Mouse (Mus musculus) neural tube, embryonic 14.5 days (tissue): ENCODE measurements around the gene Ddi2. TPM values are rescaled to one million over a fixed set of nuclear protein-coding genes. Genes with fewer than 3 reads are reported as not detected.
A peak's percentile ranks its signal among the peaks of the same experiment; 100 is the strongest.

Source experiments
- ATAC-seq: fragments of 200-750 bp; cut with Nextera tagmentation; 2 replicates; pipeline ENCODE4 v1.8.0; 2017; ENCODE audit warnings: low read depth, mild to moderate bottlenecking, moderate TSS enrichment, moderate library complexity
- H3K27ac ChIP-seq: fragments of 300-500 bp; sonication (generic); 2 replicates; pipeline ENCODE4 v1.5.1; 2014; ENCODE audit warnings: low read depth, mild to moderate bottlenecking, control low read depth, low read length, moderate library complexity, mixed read lengths
- H3K27me3 ChIP-seq: fragments of 300-500 bp; sonication (generic); 2 replicates; pipeline ENCODE4 v1.6.1; 2014; ENCODE audit warnings: low read length; ENCODE audit not compliant: control insufficient read depth, insufficient read depth
- H3K36me3 ChIP-seq: fragments of 300-500 bp; sonication (generic); 2 replicates; pipeline ENCODE4 v1.6.1; 2014; ENCODE audit warnings: low read length, mixed read lengths; ENCODE audit not compliant: control insufficient read depth, insufficient read depth
- H3K4me1 ChIP-seq: fragments of 300-500 bp; sonication (generic); 2 replicates; pipeline ENCODE4 v1.6.1; 2014; ENCODE audit warnings: low read length; ENCODE audit not compliant: control insufficient read depth, insufficient read depth
- H3K4me2 ChIP-seq: fragments of 300-500 bp; sonication (generic); 2 replicates; pipeline ENCODE4 v1.6.1; 2014; ENCODE audit warnings: mild to moderate bottlenecking, low read depth, low read length, control low read depth
- H3K4me3 ChIP-seq: fragments of 300-500 bp; sonication (generic); 2 replicates; pipeline ENCODE4 v1.5.1; 2014; ENCODE audit warnings: low read depth, low read length, control low read depth, mixed read lengths
- H3K9ac ChIP-seq: fragments of 300-500 bp; sonication (generic); replicated peaks from 2 replicates; pipeline ENCODE4 v1.6.1; 2014; ENCODE audit warnings: low read depth, mild to moderate bottlenecking, control low read depth, low read length, mixed read lengths
- H3K9me3 ChIP-seq: fragments of 300-500 bp; sonication (generic); 2 replicates; pipeline ENCODE4 v1.6.1; 2016; ENCODE audit warnings: low read length; ENCODE audit not compliant: control insufficient read depth
- WGBS: fragments of 180-500 bp; shearing (Covaris S2); extraction: QIAGEN DNeasy Blood & Tissue Kit; methylation state at CpG from one replicate; pipeline ENCODE4 v1.1.7; 2014; 5-methylcytosine and 5-hydroxymethylcytosine counted together
- polyA plus RNA-seq: library from polyadenylated mRNA; unstranded; fragments of >200 nt; fragmentation: Nextera tagmentation; extraction: Ambion mirVana; gene quantifications from 2 replicates; pipeline ENCODE4 v1.2.1, GENCODE M21; 2014

Gene Ddi2
- polyA plus RNA-seq, 1 experiment from 2014 or later: 11.5 TPM

DNA sequence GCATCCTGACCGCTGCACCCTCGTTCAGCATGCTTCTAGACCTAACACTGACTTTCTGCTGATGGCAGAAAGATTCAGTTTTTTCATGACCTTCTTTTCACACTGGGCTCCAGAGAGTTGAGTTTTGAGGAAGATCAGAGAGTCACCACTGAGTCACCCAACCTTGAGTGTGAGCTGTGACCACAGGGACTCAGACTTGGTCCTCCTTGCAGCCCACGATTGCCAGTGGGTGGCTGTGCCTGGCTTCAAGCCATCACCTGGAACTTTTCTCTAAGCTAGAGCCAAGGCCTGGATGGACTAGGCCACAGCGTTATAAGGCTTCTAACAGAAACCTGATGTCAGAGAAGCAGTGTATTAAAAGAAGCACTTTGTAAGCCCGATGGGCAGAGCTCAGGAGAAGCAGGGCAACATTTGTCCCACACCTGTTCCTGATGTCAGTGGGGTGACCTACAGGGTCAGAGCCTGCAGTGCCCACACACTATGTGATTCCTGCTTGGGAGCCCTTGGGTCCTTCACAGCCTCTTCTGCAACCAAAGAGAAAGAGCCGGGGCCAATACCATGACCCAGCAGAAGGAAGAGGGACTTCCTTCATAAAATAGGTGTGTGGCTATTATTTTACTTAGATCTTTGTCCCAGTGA, 64.3 kb downstream of the Ddi2 start:
- Histone ChIP-seq H3K4me2 (no peak overlapping the region), H3K4me1 (peaks cover 10% of the 10 kb centered on the region; the same call in 1 of the 2 replicates), H3K27me3 (no peaks in the 10 kb centered on the region), H3K4me3 (no peak overlapping the region), H3K36me3 (peaks cover 4% of the 10 kb centered on the region), H3K27ac (no peak overlapping the region), H3K9ac (no peak overlapping the region), H3K9me3 (no peaks in the 10 kb centered on the region)
- 95% methylated on average over 6 of the region's 6 CpGs for WGBS
- ATAC-seq: no peak

DNA sequence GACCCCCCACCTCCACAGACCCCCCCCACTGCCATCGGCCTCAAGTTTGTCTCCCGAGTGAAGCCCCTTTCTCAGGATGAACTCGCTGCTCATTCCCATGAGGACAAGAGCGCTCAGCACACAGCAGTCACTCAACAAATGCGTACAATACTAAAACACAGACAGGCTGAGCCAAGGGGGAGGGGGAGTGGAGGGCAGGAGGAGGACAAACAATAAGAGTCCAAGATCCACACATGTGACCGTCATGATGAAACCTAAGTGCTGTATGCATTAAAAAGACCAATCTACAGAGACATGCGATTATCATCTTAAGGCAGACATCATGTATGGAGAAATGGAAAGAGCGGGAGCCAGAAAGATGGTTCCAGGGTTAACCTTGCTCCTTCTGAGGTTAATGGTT, 66.3 kb downstream of the Ddi2 start:
- Histone ChIP-seq H3K4me3 (no peak overlapping the region), H3K27ac (no peak overlapping the region), H3K4me1 (0 out of 2 replicates have a peak, but pooled peaks cover 4% of the 10 kb centered on the region), H3K4me2 (no peak overlapping the region), H3K9ac (no peak overlapping the region), H3K36me3 (peaks cover 4% of the 10 kb centered on the region), H3K27me3 (no peaks in the 10 kb centered on the region), H3K9me3 (no peaks in the 10 kb centered on the region)
- whole genome bisulfite sequencing: 72% methylated on average over 8 of the region's 8 CpGs
- ATAC-seq: no peak

DNA sequence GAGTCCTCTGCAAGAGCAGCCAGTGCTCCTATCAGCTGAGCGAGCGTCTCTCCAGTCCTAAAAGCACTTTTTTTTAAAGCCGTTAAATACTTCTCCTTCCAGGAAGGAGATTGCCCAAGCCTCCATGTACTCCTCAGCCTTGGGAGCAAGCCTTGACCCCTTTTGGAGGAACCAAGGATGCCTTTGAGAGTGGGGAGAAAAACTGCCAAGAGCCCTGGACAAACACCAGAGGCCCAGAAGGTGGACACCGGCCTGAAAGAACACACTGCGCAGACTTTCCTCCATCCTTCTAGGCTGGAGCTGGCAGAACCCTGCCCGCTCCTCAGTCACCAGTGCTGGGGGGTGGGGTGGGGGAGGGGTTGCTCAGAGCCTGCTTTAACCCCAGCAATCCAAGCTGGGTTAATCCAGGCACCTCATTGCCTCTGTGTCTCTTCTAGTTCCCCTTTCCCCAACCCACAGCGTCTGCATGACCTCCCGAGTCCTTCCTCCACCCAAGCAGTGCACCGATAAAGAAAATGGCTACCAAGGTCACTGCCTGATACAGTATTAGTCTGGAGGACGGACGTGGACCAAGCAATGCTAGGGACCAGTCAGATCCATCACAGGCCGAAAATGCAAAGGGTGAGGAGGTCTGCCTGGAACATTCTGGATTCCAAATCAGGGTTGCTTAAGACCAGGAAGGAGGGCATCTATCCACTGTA, 67.2 kb downstream of the Ddi2 start:
- Histone ChIP-seq H3K4me3 (no peak overlapping the region), H3K4me1 (0 out of 2 replicates have a peak, but pooled peaks cover 4% of the 10 kb centered on the region), H3K27ac (no peak overlapping the region), H3K4me2 (no peak overlapping the region), H3K27me3 (no peaks in the 10 kb centered on the region), H3K36me3 (peaks cover 4% of the 10 kb centered on the region), H3K9me3 (no peaks in the 10 kb centered on the region), H3K9ac (no peak overlapping the region)
- WGBS: 90% methylated on average over 12 of the region's 12 CpGs
- ATAC-seq: no peak

DNA sequence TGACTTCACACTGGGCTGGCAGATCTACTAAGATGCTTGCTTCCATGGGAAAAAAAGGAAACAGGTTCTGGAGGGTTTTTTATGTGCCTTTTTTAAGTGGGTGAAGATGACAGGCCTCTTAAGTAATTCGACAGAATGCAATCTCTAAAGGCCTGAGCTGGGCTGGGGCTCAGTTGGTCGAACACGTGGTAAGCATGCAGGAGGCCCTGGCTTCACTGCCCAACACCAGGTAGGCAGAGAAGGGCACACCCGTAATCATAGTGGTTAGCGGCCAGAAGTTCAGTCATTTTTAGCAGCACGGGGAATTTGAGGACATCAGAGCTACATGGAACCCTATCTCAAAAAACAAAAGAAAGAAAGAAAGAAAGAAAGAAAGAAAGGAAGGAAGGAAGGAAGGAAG, 68.7 kb downstream of the Ddi2 start:
- Histone ChIP-seq H3K36me3 (peaks cover 4% of the 10 kb centered on the region; the same call in 1 of the 2 replicates), H3K27me3 (no peaks in the 10 kb centered on the region), H3K4me1 (peaks cover 6% of the 10 kb centered on the region; the same call in 1 of the 2 replicates), H3K4me2 (no peak overlapping the region), H3K9me3 (no peaks in the 10 kb centered on the region), H3K9ac (no peak overlapping the region), H3K27ac (peak overlapping the region; percentile 34; the same call in 1 of the 2 replicates), H3K4me3 (no peak overlapping the region)
- ATAC-seq: no peak
- WGBS: 84% methylated on average over 6 of the region's 6 CpGs

DNA sequence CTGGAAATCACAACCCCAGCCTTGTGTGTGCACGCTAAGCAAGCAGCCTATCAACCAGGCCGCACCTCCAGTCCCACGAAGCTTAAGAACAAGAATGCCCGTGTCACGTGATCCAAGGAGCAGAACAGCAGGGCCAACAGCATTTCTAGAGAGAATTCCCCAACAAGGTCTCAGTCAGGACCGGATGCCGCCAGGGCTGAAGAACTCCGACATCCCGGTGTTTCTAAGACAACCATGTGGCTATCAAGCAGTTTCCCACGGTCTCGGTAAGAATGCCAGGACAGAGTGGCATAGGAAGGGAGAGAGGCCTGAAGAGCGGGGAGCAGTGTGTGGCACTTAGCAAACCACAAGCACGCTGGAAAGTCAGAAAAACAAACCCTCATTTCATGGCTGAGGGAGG, 69.4 kb downstream of the Ddi2 start:
- peaks cover 8% of the 10 kb centered on the region for H3K4me1 ChIP-seq
- H3K27ac ChIP-seq: peak overlapping the region; percentile 36; the same call in 1 of the 2 replicates
- WGBS: 88% methylated on average over 13 of the region's 13 CpGs
- ATAC-seq: no peak
- H3K4me3 ChIP-seq: no peak overlapping the region
- H3K9me3 ChIP-seq: no peaks in the 10 kb centered on the region
- H3K9ac ChIP-seq: no peak overlapping the region
- no peak overlapping the region for H3K4me2 ChIP-seq
- no peaks in the 10 kb centered on the region for H3K27me3 ChIP-seq
- peaks cover 4% of the 10 kb centered on the region; the same call in 1 of the 2 replicates for H3K36me3 ChIP-seq

DNA sequence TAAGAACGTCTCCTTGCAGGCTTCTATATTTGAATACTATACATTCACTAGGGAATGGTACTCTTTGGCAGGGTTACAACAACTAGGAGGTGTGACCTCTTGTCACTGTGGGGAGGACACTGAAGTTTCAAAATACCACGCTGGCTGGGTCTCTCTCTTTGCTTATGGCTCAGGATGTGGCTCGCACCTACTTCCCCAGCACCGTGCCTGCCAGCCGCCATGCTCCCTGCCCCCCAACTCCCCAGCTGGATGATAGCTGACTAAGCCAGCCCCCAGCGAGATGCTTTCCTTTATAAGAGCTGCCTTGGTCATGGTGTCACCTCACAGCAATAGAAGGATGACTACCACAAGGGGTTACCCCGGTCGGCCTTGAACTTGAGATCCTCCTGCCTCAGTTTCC, 70.2 kb downstream of the Ddi2 start:
- ATAC-seq: no peak
- Histone ChIP-seq H3K9ac (no peak overlapping the region), H3K4me1 (peaks cover 8% of the 10 kb centered on the region)

DNA sequence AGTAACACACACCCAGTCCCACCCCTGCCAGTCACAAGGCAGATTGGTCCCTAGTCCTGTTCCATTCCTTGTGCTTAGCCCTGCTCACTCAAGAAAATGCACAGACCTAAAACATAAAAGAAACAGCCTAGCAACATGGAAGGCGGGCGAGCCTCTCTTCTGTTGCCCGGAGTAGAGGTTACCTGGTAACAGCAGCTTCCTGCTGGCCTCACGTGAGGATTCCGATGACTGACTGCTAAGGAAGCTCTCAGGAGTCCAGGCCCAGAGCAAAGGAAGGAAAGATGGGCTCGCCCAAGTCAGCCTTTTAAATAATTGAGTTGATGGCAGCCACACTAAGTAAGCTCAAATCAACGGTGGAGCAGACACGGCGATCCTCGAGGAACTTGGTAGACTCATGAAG, 71.3 kb downstream of the Ddi2 start:
- H3K36me3 ChIP-seq: no peaks in the 10 kb centered on the region
- ATAC-seq: no peak; the same call in 1 of the 2 replicates
- no peak overlapping the region for H3K4me3 ChIP-seq
- H3K4me1 ChIP-seq: peaks cover 8% of the 10 kb centered on the region
- no peak overlapping the region for H3K27ac ChIP-seq
- no peak overlapping the region for H3K9ac ChIP-seq
- no peak overlapping the region for H3K4me2 ChIP-seq
- H3K9me3 ChIP-seq: no peaks in the 10 kb centered on the region
- 83% methylated on average over 10 of the region's 10 CpGs for WGBS
- H3K27me3 ChIP-seq: no peaks in the 10 kb centered on the region

More for the DNA sequence above, 70.2 kb downstream of the Ddi2 start:
- H3K36me3 ChIP-seq: peaks cover 4% of the 10 kb centered on the region; the same call in 1 of the 2 replicates
- 91% methylated on average over 8 of the region's 8 CpGs for WGBS
- H3K27ac ChIP-seq: no peak overlapping the region
- no peaks in the 10 kb centered on the region for H3K9me3 ChIP-seq
- H3K4me3 ChIP-seq: no peak overlapping the region
- no peaks in the 10 kb centered on the region for H3K27me3 ChIP-seq
- H3K4me2 ChIP-seq: no peak overlapping the region

DNA sequence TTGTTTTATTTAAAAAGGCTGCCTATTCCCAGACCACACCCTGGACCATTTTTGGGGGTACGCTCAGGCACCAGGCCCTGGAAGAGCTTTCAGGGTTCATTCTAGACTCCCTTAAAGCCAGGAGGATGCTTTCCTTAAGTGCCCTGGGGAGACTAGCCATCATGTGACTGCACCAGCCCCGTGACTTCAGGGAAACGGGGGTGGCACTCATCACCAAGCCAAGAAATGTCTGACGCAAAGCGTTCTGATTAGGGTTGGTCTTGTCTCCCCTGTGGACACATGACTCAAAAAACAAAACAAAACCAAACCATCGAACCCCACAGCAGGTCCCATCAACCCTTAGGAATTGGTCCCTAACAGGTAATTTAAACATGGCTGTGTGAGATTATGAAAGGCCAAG, 71.9 kb downstream of the Ddi2 start:
- Histone ChIP-seq H3K36me3 (no peaks in the 10 kb centered on the region), H3K9ac (no peak overlapping the region), H3K27ac (no peak overlapping the region), H3K4me1 (peaks cover 8% of the 10 kb centered on the region), H3K9me3 (no peaks in the 10 kb centered on the region), H3K27me3 (no peaks in the 10 kb centered on the region), H3K4me2 (no peak overlapping the region), H3K4me3 (no peak overlapping the region)
- 89% methylated on average over 6 of the region's 6 CpGs for WGBS
- ATAC-seq: no peak

DNA sequence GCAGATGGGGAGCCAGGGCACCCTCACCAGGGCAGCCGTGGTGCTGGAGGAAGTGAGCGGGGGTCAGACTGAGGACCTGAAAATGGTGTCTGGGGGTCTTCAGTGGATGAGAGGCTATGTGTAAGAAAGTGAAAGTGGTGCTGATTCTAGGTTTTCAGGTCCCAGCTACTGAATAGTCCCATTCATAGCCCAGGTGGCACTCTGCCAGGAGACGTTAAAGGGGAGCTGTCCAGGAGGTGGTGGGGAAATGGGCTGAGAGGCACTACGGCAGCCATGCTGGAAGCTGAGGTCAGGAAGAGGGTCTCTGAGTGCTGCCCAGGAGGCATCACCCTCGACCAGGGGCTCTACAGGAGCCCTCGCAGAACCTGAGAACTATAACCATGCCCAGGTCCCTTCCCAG, 74.0 kb downstream of the Ddi2 start:
- peak overlapping the region; percentile 36 for H3K27ac ChIP-seq
- WGBS: 60% methylated on average over 6 of the region's 6 CpGs

More for the DNA sequence above, 74.0 kb downstream of the Ddi2 start:
- 0 out of 2 replicates have a peak, but pooled peaks have one; percentile 50 for ATAC-seq
- no peaks in the 10 kb centered on the region for H3K27me3 ChIP-seq
- no peaks in the 10 kb centered on the region for H3K9me3 ChIP-seq
- H3K9ac ChIP-seq: no peak overlapping the region
- H3K36me3 ChIP-seq: no peaks in the 10 kb centered on the region
- no peak overlapping the region for H3K4me3 ChIP-seq
- H3K4me1 ChIP-seq: peaks cover 5% of the 10 kb centered on the region
- no peak overlapping the region for H3K4me2 ChIP-seq
